Mouse (Mus musculus): ENCODE results near the gene Myo9b. TPM values are rescaled to one million over a fixed set of nuclear protein-coding genes. Genes with fewer than 3 reads are reported as not detected.

Gene Myo9b
- polyA plus RNA-seq, 1 experiment from 2014 or later: 20.3 TPM

DNA sequence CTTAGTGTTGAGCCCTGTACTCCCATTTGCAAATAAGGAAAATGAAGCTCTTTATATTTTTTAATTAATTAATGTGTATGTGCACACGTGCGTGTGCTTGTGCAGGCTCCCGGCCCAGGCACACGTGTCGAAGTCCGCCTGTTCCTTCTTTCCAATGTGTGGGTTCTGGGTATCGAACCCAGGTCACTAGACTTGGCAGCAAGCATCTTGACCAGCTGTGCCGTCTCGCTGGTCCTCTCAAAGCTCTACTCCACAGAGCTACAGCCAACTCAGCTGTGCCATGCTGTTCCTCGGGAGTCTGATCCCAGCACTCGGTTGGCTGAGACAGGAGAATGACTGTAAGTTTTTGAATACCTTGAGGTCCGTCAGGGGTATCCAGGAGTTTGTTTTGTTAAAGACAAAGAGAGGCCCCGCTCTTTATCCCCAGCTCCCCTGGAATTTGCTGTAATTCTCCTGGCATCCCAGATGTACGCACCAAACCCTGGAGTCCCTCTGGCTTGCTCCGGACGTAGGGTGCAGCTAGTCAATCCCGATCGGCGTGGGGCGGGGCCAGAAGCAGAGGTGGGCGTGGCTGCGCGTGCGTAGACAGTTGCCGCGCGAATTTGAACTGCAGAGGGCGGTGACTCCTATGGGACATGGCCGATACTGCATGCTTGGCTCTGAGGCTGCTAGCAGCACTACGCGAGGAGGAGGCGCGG is 133.0 kb downstream of the Myo9b start, which contains the start of gene Ankle1:
Gene Ankle1 (plus strand): TSS at position 610 of the 698 bp plus-strand sequence.
- 14% methylated on average over 33 of the region's 33 CpGs for WGBS
- H3K9ac ChIP-seq (ENCODE audit: low read length): peak within 1 kb of the TSS; percentile 76
- H3K4me1 ChIP-seq (replicated peaks; ENCODE audit: control insufficient read depth, insufficient read depth, low read length): peaks cover 12% of the 10 kb centered on the region
- peak within 1 kb of the TSS; percentile 80 for H3K4me2 ChIP-seq (ENCODE audit: low read depth, low read length)
- peak within 1 kb of the TSS; percentile 43; the same call in 1 of the 2 replicates for H3K27ac ChIP-seq (ENCODE audit: low read length)
- peaks cover 11% of the 10 kb centered on the region for H3K36me3 ChIP-seq (ENCODE audit: control insufficient read depth, insufficient read depth, low read length)
- no peaks in the 10 kb centered on the region for H3K9me3 ChIP-seq (ENCODE audit: control insufficient read depth, low read length)
- peak; percentile 93 for ATAC-seq (ENCODE audit: low read depth)
- no peaks in the 10 kb centered on the region for H3K27me3 ChIP-seq (ENCODE audit: control insufficient read depth, insufficient read depth, low read depth, low read length)
- H3K4me3 ChIP-seq (ENCODE audit: low read length): peak within 1 kb of the TSS; percentile 66

DNA sequence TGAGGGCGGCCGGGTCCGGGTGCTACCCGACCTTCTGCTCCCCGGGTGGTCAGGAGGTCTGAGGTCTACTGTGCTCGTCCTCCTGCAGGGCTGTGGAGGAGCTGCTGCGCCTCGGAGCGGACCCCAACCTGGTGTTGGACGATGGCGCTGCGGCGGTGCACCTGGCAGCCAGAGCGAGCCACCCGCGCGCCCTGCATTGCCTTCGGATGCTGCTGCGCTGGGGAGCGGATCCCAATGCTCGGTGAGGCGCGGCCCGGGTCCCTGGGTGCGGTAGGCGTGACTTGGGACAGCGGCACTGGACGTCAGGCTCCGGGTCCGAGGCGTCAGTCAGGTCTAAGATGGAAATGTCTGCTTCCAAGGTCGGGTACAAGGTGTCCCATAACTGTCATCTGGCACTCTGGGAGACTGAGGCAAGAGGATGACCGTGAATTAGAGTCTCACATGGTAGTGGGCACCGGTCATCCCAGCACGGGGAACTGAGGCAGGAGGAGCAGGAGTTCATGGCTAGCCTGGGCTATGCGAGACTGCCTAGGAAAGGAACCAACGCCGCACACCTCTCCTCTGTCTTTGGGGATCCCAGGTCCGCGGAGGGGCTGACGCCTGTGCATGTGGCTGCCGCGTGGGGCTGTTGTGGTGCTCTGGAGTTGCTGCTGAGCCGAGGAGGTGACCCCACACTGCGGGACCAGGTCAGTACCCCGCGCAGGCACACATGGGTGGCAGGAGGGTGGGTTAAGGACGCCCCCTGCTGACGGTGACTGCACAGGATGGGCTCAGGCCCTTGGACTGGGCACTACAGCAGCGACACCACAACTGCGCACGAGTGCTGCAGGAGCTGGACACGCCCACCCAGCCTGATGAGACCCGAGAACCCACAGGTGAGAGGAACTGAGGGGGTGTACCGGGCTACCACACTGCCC is 133.8 kb downstream of the Myo9b start:
- no peaks in the 10 kb centered on the region for H3K9me3 ChIP-seq (ENCODE audit: control insufficient read depth, low read length)
- no peaks in the 10 kb centered on the region for H3K27me3 ChIP-seq (ENCODE audit: control insufficient read depth, insufficient read depth, low read depth, low read length)
- H3K4me3 ChIP-seq (ENCODE audit: low read length): peak overlapping the region; percentile 66
- H3K4me1 ChIP-seq (replicated peaks; ENCODE audit: control insufficient read depth, insufficient read depth, low read length): peaks cover 12% of the 10 kb centered on the region
- H3K27ac ChIP-seq (ENCODE audit: low read length): 0 out of 2 replicates have a peak overlapping the region, but pooled peaks have one; percentile 2
- under 1% methylated on average over 55 of the region's 55 CpGs for WGBS
- peaks cover 11% of the 10 kb centered on the region for H3K36me3 ChIP-seq (ENCODE audit: control insufficient read depth, insufficient read depth, low read length)
- peak; percentile 81 for ATAC-seq (ENCODE audit: low read depth)
- H3K9ac ChIP-seq (ENCODE audit: low read length): peak overlapping the region; percentile 76
- H3K4me2 ChIP-seq (ENCODE audit: low read depth, low read length): peak overlapping the region; percentile 80

DNA sequence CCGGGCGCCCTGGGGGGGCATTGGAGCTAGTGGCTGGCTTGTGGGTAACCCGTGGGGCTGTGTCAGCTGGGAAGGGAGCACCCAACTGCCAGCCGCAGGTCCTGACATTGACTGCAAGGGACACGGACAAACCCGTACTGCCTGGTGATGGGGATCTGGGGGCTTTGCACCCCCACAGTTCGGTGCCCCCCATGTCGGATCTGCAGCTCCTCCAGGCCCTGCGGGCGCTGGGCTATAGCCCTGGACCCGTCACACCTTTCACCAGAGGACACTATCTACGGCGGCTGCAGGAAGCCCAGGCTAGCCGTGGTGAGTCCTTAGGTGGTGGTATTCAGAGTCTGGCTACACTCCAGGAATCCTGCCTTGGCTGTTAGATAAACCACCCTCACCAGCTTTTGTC is 134.9 kb downstream of the Myo9b start:
- no peak for ATAC-seq (ENCODE audit: low read depth)

DNA sequence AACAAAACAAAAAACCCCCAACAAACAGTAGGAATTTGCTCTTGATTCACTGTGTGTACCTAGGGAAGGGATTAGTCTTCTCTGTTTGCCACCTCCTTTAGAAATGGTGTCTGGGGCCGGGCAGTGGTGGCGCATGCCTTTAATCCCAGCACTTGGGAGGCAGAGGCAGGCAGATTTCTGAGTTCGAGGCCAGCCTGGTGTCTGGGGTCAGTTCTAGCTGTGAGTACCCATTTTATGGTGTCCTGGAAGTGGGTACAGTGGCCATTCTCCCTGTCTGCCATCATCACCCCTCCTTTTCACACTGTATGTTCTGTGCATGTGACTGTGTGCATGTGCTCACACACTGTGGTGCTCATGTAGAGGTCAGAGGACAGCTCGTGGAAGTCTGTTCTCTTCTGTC is 135.7 kb downstream of the Myo9b start:
- Histone ChIP-seq H3K9me3 (ENCODE audit: control insufficient read depth, low read length) (no peaks in the 10 kb centered on the region), H3K9ac (ENCODE audit: low read length) (no peak overlapping the region), H3K27ac (ENCODE audit: low read length) (no peak overlapping the region), H3K4me2 (ENCODE audit: low read depth, low read length) (no peak overlapping the region), H3K4me3 (ENCODE audit: low read length) (no peak overlapping the region), H3K36me3 (ENCODE audit: control insufficient read depth, insufficient read depth, low read length) (peaks cover 11% of the 10 kb centered on the region), H3K4me1 (replicated peaks; ENCODE audit: control insufficient read depth, insufficient read depth, low read length) (peaks cover 12% of the 10 kb centered on the region), H3K27me3 (ENCODE audit: control insufficient read depth, insufficient read depth, low read depth, low read length) (no peaks in the 10 kb centered on the region)
- ATAC-seq (ENCODE audit: low read depth): no peak
- 90% methylated on average over 4 of the region's 4 CpGs for WGBS

More for the DNA sequence above, 134.9 kb downstream of the Myo9b start:
- Histone ChIP-seq H3K36me3 (ENCODE audit: control insufficient read depth, insufficient read depth, low read length) (peaks cover 11% of the 10 kb centered on the region), H3K4me1 (replicated peaks; ENCODE audit: control insufficient read depth, insufficient read depth, low read length) (peaks cover 12% of the 10 kb centered on the region), H3K9ac (ENCODE audit: low read length) (no peak overlapping the region), H3K27me3 (ENCODE audit: control insufficient read depth, insufficient read depth, low read depth, low read length) (no peaks in the 10 kb centered on the region), H3K27ac (ENCODE audit: low read length) (no peak overlapping the region), H3K4me3 (ENCODE audit: low read length) (no peak overlapping the region; the same call in 1 of the 2 replicates), H3K4me2 (ENCODE audit: low read depth, low read length) (no peak overlapping the region), H3K9me3 (ENCODE audit: control insufficient read depth, low read length) (no peaks in the 10 kb centered on the region)
- WGBS: 88% methylated on average over 14 of the region's 14 CpGs

Other genes starting within 250 kb of the Myo9b start
- 58.6 and 67.2 TPM in 2 replicates for gene Haus8, start 220 bp downstream of the Myo9b start, polyA plus RNA-seq (2015; fragmentation: Nextera tagmentation; extraction: Ambion mirVana)
- 95.6 and 101 TPM in 2 replicates for gene Use1, start 94.1 kb downstream of the Myo9b start, polyA plus RNA-seq (2015; fragmentation: Nextera tagmentation; extraction: Ambion mirVana)
- 5.9 and 6.3 TPM in 2 replicates for gene Ocel1, start 98.6 kb downstream of the Myo9b start, polyA plus RNA-seq (2015; fragmentation: Nextera tagmentation; extraction: Ambion mirVana)
- 36.2 and 39.9 TPM in 2 replicates for gene Nr2f6, start 109.2 kb downstream of the Myo9b start, polyA plus RNA-seq (2015; fragmentation: Nextera tagmentation; extraction: Ambion mirVana)
- gene Ushbp1, start 123.1 kb downstream of the Myo9b start, polyA plus RNA-seq (2015; fragmentation: Nextera tagmentation; extraction: Ambion mirVana): 37.3 and 40.7 TPM in 2 replicates
- gene Babam1, start 124.1 kb downstream of the Myo9b start, polyA plus RNA-seq (2015; fragmentation: Nextera tagmentation; extraction: Ambion mirVana): 96.9 and 108 TPM in 2 replicates
- gene Ankle1, start 133.3 kb downstream of the Myo9b start, polyA plus RNA-seq (2015; fragmentation: Nextera tagmentation; extraction: Ambion mirVana): 44.9 and 49.4 TPM in 2 replicates
- 36.7 and 37.8 TPM in 2 replicates for gene Abhd8, start 190.9 kb downstream of the Myo9b start, polyA plus RNA-seq (2015; fragmentation: Nextera tagmentation; extraction: Ambion mirVana)
- gene Mrpl34, start 192.2 kb downstream of the Myo9b start, polyA plus RNA-seq (2015; fragmentation: Nextera tagmentation; extraction: Ambion mirVana): 136 and 151 TPM in 2 replicates
- 91.9 and 96.3 TPM in 2 replicates for gene Dda1, start 196.5 kb downstream of the Myo9b start, polyA plus RNA-seq (2015; fragmentation: Nextera tagmentation; extraction: Ambion mirVana)
- 0.79 and 1.0 TPM in 2 replicates for gene Ano8, start 213.2 kb downstream of the Myo9b start, polyA plus RNA-seq (2015; fragmentation: Nextera tagmentation; extraction: Ambion mirVana)
- gene Gtpbp3, start 215.4 kb downstream of the Myo9b start, polyA plus RNA-seq (2015; fragmentation: Nextera tagmentation; extraction: Ambion mirVana): 16.1 and 17.4 TPM in 2 replicates
- 130 and 145 TPM in 2 replicates for gene Plvap, start 239.0 kb downstream of the Myo9b start, polyA plus RNA-seq (2015; fragmentation: Nextera tagmentation; extraction: Ambion mirVana)

All from lung, embryonic 16.5 days (tissue).